Mouse (Mus musculus) liver, adult 10 weeks (tissue): ENCODE measurements around the gene Kin. TPM values are rescaled to one million over a fixed set of nuclear protein-coding genes. Genes with fewer than 3 reads are reported as not detected.

Experiments used
- polyA plus RNA-seq: library from polyadenylated mRNA; stranded (reverse); fragments of 350-450 nt; fragmentation: Illumina TruSeq; extraction: RNeasy Lipid Tissue Mini Kit (QIAGEN cat#74804); gene quantifications from one replicate; pipeline ENCODE4 v1.2.3, GENCODE M21; 2014; ENCODE audit warnings: low read depth, low replicate concordance

Gene Kin
- polyA plus RNA-seq: 15.2 TPM

DNA sequence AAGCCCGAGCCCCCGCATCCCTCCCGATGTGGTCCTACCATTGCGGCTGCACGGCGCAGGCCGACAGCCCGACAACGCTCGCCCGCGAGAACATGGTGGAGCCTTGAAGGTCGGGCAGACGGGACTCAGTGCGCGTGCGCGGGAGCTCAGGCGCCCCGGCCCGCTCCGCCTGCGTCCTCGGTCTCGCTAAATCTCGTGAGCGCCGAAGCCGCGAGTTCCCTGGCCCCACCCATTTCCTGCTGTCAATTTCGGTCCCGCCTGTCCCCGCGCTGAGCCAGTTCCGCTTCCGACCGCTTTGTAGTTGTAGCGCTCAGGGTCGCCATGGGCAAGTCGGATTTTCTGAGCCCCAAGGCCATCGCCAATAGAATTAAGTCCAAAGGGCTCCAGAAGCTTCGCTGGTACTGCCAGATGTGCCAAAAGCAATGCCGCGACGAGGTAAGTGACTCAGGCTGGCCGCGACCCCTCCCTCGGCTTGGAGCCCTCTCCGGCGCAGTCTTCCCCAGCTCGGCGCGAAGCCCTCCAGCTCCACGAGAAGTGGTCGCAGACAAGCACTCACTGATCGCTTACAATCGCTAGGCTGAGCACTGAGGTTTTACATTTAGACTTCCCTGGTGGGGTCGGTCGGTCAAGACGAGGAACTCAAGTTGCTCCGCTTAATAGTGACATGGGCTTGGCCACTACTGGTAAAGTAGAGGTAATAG is at the start of gene Kin, which contains the start of gene Atp5c1:
TSS of gene Kin (plus strand) at position 284 of the 701 bp plus-strand sequence.
TSS of gene Atp5c1 (minus strand) at position 201 of the 701 bp plus-strand sequence.

DNA sequence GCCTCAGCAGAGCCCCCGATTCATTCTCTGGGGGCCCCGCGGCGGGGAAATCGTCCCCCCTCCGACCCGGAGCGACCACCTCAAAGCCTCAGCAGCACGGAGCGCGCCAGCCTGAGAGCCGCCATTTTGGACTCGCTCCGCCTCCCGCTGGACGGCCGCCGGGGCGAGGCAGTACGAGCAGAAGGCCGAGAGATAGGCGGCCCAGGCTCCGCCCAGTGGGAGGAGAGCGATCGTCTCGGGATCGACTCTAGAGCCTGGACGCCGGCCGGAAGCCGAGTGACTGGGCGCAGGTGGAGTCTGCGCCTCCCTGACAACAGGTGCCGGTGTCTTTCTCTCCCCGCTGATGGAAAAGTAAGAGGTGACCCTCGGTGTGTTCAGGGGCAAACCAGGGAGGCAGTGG is 31.9 kb upstream of the Kin start, which contains the start of gene Taf3:
TSS of gene Taf3 (minus strand) at position 136 of the 400 bp plus-strand sequence.

DNA sequence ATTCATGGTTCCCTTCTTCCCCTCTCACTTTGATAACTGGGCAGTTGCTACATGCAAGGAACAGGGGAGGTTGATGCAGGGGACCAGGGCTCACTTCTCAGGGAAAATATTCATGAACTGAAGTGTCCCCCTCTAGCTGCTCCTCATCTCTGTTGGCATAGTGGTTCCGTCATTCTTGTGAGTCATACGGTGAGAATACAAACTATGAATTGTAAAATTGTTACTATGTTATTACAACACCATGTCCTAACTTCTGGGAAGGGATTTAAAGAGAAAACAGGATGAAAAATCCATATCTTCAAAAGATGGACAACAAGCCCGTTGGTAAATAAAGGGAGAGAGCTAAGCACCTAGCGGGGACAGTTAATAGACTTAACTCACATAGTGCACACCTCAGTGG is 50.9 kb downstream of the Kin start, which contains the start of gene Itih2:
TSS of gene Itih2 (minus strand) at position 101 of the 400 bp plus-strand sequence.

Other genes with a start within 250 kb of the Kin start
- not detected for gene 4930412O13Rik, start 199.3 kb upstream of the Kin start, polyA plus RNA-seq
- gene 9230102O04Rik, start 191.1 kb upstream of the Kin start, polyA plus RNA-seq: not detected
- 1.5 TPM for gene Gata3, start 190.6 kb upstream of the Kin start, polyA plus RNA-seq
- 2.4 TPM for gene Taf3, start 32.0 kb upstream of the Kin start, polyA plus RNA-seq
- 720 TPM for gene Atp5c1, start 83 bp upstream of the Kin start, polyA plus RNA-seq
- 927 TPM for gene Itih2, start 50.8 kb downstream of the Kin start, polyA plus RNA-seq
- 9.3 TPM for gene Itih5, start 73.0 kb downstream of the Kin start, polyA plus RNA-seq